Mouse (Mus musculus): ENCODE measurements around the gene Acot11. TPM values are rescaled to one million over a fixed set of nuclear protein-coding genes. Genes with fewer than 3 reads are reported as not detected.

Acot11 gene
- polyA plus RNA-seq, 3 experiments from 2014 or later: 3.5 to 9.2 (median 5.8) TPM

Other genes with a start within 250 kb of the Acot11 start
- gene Dhcr24, start 244.0 kb downstream of the Acot11 start, polyA plus RNA-seq (2017; shearing (Covaris generic)): 1 to 10 TPM; 2.3 to 6.0 (median 4.0) TPM
- under 1 TPM in 1 of 3 experiments, not detected in 2; 0.82 TPM for gene Lexm, start 187.8 kb downstream of the Acot11 start, polyA plus RNA-seq (2017; shearing (Covaris generic))
- gene Ttc22, start 182.6 kb downstream of the Acot11 start, polyA plus RNA-seq (2017; shearing (Covaris generic)): not detected
- 10 to 100 TPM in 2 of 3 experiments, 1 to 10 TPM in 1; 9.6 to 12.1 (median 10.0) TPM for gene Pars2, start 153.9 kb downstream of the Acot11 start, polyA plus RNA-seq (2017; shearing (Covaris generic))
- gene Ttc4, start 126.1 kb downstream of the Acot11 start, polyA plus RNA-seq (2017; shearing (Covaris generic)): 10 to 100 TPM; 40.1 to 63.1 (median 60.4) TPM
- not detected for gene Mroh7, start 74.1 kb downstream of the Acot11 start, polyA plus RNA-seq (2017; shearing (Covaris generic))
- not detected for gene Fam151a, start 71.1 kb downstream of the Acot11 start, polyA plus RNA-seq (2017; shearing (Covaris generic))
- 10 to 100 TPM; 36.1 to 45.6 (median 43.4) TPM for gene Ssbp3, start 105.7 kb upstream of the Acot11 start, polyA plus RNA-seq (2017; shearing (Covaris generic))

All from inflammation-experienced regulatory T-cells, adult 6 months (primary cell).